Mouse (Mus musculus): ENCODE measurements around the gene Sec1. TPM values are rescaled to one million over a fixed set of nuclear protein-coding genes. Genes with fewer than 3 reads are reported as not detected.
"Not testable (repeated sequence)": the region's sequence is repeated elsewhere in the genome, so short reads cannot be mapped to it uniquely, and the experiment has no call there.

The Sec1 gene
- polyA plus RNA-seq, 1 experiment from 2014 or later: 0.74 TPM

- H3K4me1 ChIP-seq (replicated peaks; ENCODE audit: control insufficient read depth, insufficient read depth, low read length): 0 out of 2 replicates have a peak, but pooled peaks cover 3% of the 10 kb centered on the region
- no peak overlapping the region for H3K9ac ChIP-seq (ENCODE audit: low read length)
- peak overlapping the region; percentile 18 for H3K4me2 ChIP-seq (ENCODE audit: low read depth, low read length)
- H3K4me3 ChIP-seq (ENCODE audit: low read length): peak overlapping the region; percentile 4; the same call in 1 of the 2 replicates
- whole genome bisulfite sequencing: 31% methylated on average over 17 of the region's 17 CpGs
- H3K27me3 ChIP-seq (ENCODE audit: control insufficient read depth, insufficient read depth, low read depth, low read length): no peaks in the 10 kb centered on the region
- no peak overlapping the region for H3K27ac ChIP-seq (ENCODE audit: low read length)
- no peaks in the 10 kb centered on the region for H3K36me3 ChIP-seq (ENCODE audit: control insufficient read depth, insufficient read depth, low read length)
- peak; percentile 54; the same call in 1 of the 2 replicates for ATAC-seq (ENCODE audit: low read depth)
- no peaks in the 10 kb centered on the region; the same call in 1 of the 2 replicates for H3K9me3 ChIP-seq (ENCODE audit: control insufficient read depth, low read length)
Observed at GRCm38 (mm10) chr7:45654424-45655047, 39.7 kb downstream of the Sec1 start.

- not testable (repeated sequence) for H3K4me3 ChIP-seq (ENCODE audit: low read length); H3K4me2 ChIP-seq (ENCODE audit: low read depth, low read length); H3K27me3 ChIP-seq (ENCODE audit: control insufficient read depth, insufficient read depth, low read depth, low read length); H3K4me1 ChIP-seq (replicated peaks; ENCODE audit: control insufficient read depth, insufficient read depth, low read length); H3K9ac ChIP-seq (ENCODE audit: low read length); ATAC-seq (ENCODE audit: low read depth); H3K9me3 ChIP-seq (ENCODE audit: control insufficient read depth, low read length); H3K27ac ChIP-seq (ENCODE audit: low read length); H3K36me3 ChIP-seq (ENCODE audit: control insufficient read depth, insufficient read depth, low read length)
- 92% methylated on average over 20 of the region's 20 CpGs for WGBS
Observed at GRCm38 (mm10) chr7:45650484-45650883, 43.7 kb downstream of the Sec1 start.

GRCm38 (mm10) chr7:45649351-45649750 is 44.9 kb downstream of the Sec1 start:
- no peak overlapping the region for H3K4me2 ChIP-seq (ENCODE audit: low read depth, low read length)
- H3K4me1 ChIP-seq (replicated peaks; ENCODE audit: control insufficient read depth, insufficient read depth, low read length): no peaks in the 10 kb centered on the region
- H3K27me3 ChIP-seq (ENCODE audit: control insufficient read depth, insufficient read depth, low read depth, low read length): no peaks in the 10 kb centered on the region
- H3K36me3 ChIP-seq (ENCODE audit: control insufficient read depth, insufficient read depth, low read length): no peaks in the 10 kb centered on the region
- no peak overlapping the region for H3K4me3 ChIP-seq (ENCODE audit: low read length)
- H3K9ac ChIP-seq (ENCODE audit: low read length): no peak overlapping the region
- 64% methylated on average over 8 of the region's 8 CpGs for WGBS
- ATAC-seq (ENCODE audit: low read depth): no peak
- H3K9me3 ChIP-seq (ENCODE audit: control insufficient read depth, low read length): no peaks in the 10 kb centered on the region
- no peak overlapping the region for H3K27ac ChIP-seq (ENCODE audit: low read length)

- no peaks in the 10 kb centered on the region for H3K36me3 ChIP-seq (ENCODE audit: control insufficient read depth, insufficient read depth, low read length)
- no peak overlapping the region for H3K4me2 ChIP-seq (ENCODE audit: low read depth, low read length)
- no peak for ATAC-seq (ENCODE audit: low read depth)
- H3K4me3 ChIP-seq (ENCODE audit: low read length): no peak overlapping the region
- H3K9me3 ChIP-seq (ENCODE audit: control insufficient read depth, low read length): no peaks in the 10 kb centered on the region
- no peak overlapping the region for H3K9ac ChIP-seq (ENCODE audit: low read length)
- no peak overlapping the region for H3K27ac ChIP-seq (ENCODE audit: low read length)
- 75% methylated on average over 4 of the region's 4 CpGs for WGBS
- H3K27me3 ChIP-seq (ENCODE audit: control insufficient read depth, insufficient read depth, low read depth, low read length): no peaks in the 10 kb centered on the region
- peaks cover 14% of the 10 kb centered on the region for H3K4me1 ChIP-seq (replicated peaks; ENCODE audit: control insufficient read depth, insufficient read depth, low read length)
Observed at GRCm38 (mm10) chr7:45646671-45647070, 47.5 kb downstream of the Sec1 start.

- Histone ChIP-seq H3K27me3 (ENCODE audit: control insufficient read depth, insufficient read depth, low read depth, low read length) (no peaks in the 10 kb centered on the region), H3K9ac (ENCODE audit: low read length) (no peak overlapping the region), H3K4me3 (ENCODE audit: low read length) (no peak overlapping the region), H3K36me3 (ENCODE audit: control insufficient read depth, insufficient read depth, low read length) (no peaks in the 10 kb centered on the region), H3K4me1 (replicated peaks; ENCODE audit: control insufficient read depth, insufficient read depth, low read length) (peaks cover 25% of the 10 kb centered on the region), H3K4me2 (ENCODE audit: low read depth, low read length) (no peak overlapping the region), H3K9me3 (ENCODE audit: control insufficient read depth, low read length) (no peaks in the 10 kb centered on the region), H3K27ac (ENCODE audit: low read length) (no peak overlapping the region)
- 78% methylated on average over 7 of the region's 7 CpGs for WGBS
- ATAC-seq (ENCODE audit: low read depth): no peak
Observed at GRCm38 (mm10) chr7:45645591-45645971, 48.6 kb downstream of the Sec1 start.

GRCm38 (mm10) chr7:45644872-45645590 is 49.2 kb downstream of the Sec1 start:
- Histone ChIP-seq H3K4me2 (ENCODE audit: low read depth, low read length) (no peak overlapping the region; the same call in 1 of the 2 replicates), H3K9me3 (ENCODE audit: control insufficient read depth, low read length) (no peaks in the 10 kb centered on the region), H3K9ac (ENCODE audit: low read length) (peak overlapping the region; percentile 11; the same call in 1 of the 2 replicates), H3K4me3 (ENCODE audit: low read length) (no peak overlapping the region), H3K27ac (ENCODE audit: low read length) (no peak overlapping the region), H3K36me3 (ENCODE audit: control insufficient read depth, insufficient read depth, low read length) (no peaks in the 10 kb centered on the region), H3K27me3 (ENCODE audit: control insufficient read depth, insufficient read depth, low read depth, low read length) (no peaks in the 10 kb centered on the region), H3K4me1 (replicated peaks; ENCODE audit: control insufficient read depth, insufficient read depth, low read length) (peaks cover 30% of the 10 kb centered on the region)
- ATAC-seq (ENCODE audit: low read depth): no peak
- 69% methylated on average over 6 of the region's 6 CpGs for WGBS

GRCm38 (mm10) chr7:45644183-45644582 is 50.0 kb downstream of the Sec1 start:
- H3K9me3 ChIP-seq (ENCODE audit: control insufficient read depth, low read length): no peaks in the 10 kb centered on the region
- H3K4me3 ChIP-seq (ENCODE audit: low read length): peak overlapping the region; percentile 30
- no peaks in the 10 kb centered on the region for H3K27me3 ChIP-seq (ENCODE audit: control insufficient read depth, insufficient read depth, low read depth, low read length)
- ATAC-seq (ENCODE audit: low read depth): peak; percentile 6
- 8% methylated on average over 18 of the region's 18 CpGs for WGBS
- peak overlapping the region; percentile 91 for H3K4me2 ChIP-seq (ENCODE audit: low read depth, low read length)
- H3K9ac ChIP-seq (ENCODE audit: low read length): peak overlapping the region; percentile 11; the same call in 1 of the 2 replicates
- peaks cover 38% of the 10 kb centered on the region for H3K4me1 ChIP-seq (replicated peaks; ENCODE audit: control insufficient read depth, insufficient read depth, low read length)
- peak overlapping the region; percentile 51 for H3K27ac ChIP-seq (ENCODE audit: low read length)
- no peaks in the 10 kb centered on the region for H3K36me3 ChIP-seq (ENCODE audit: control insufficient read depth, insufficient read depth, low read length)

- H3K36me3 ChIP-seq (ENCODE audit: control insufficient read depth, insufficient read depth, low read length): no peaks in the 10 kb centered on the region
- peak overlapping the region; percentile 57 for H3K4me3 ChIP-seq (ENCODE audit: low read length)
- peak overlapping the region; percentile 89 for H3K27ac ChIP-seq (ENCODE audit: low read length)
- H3K9ac ChIP-seq (ENCODE audit: low read length): peak overlapping the region; percentile 80
- ATAC-seq (ENCODE audit: low read depth): peak; percentile 92
- no peaks in the 10 kb centered on the region for H3K9me3 ChIP-seq (ENCODE audit: control insufficient read depth, low read length)
- H3K27me3 ChIP-seq (ENCODE audit: control insufficient read depth, insufficient read depth, low read depth, low read length): no peaks in the 10 kb centered on the region
- peaks cover 41% of the 10 kb centered on the region for H3K4me1 ChIP-seq (replicated peaks; ENCODE audit: control insufficient read depth, insufficient read depth, low read length)
- peak overlapping the region; percentile 91 for H3K4me2 ChIP-seq (ENCODE audit: low read depth, low read length)
- WGBS: 6% methylated on average over 28 of the region's 28 CpGs
Observed at GRCm38 (mm10) chr7:45643441-45644178, 50.6 kb downstream of the Sec1 start.
